Mouse (Mus musculus) kidney, adult 2 months (tissue): ENCODE data around the gene Ncl.

Experiments
- CTCF ChIP-seq: fragments of 200-500 bp; conservative IDR thresholded peaks from 2 replicates; pipeline ENCODE4 v1.5.1; 2011; ENCODE audit warnings: low read depth, mild to moderate bottlenecking, control low read depth, low read length, moderate library complexity, mixed read lengths; ENCODE audit not compliant: insufficient read depth, insufficient read length
- POLR2A ChIP-seq: fragments of 200-500 bp; IDR thresholded peaks from one replicate; pipeline ENCODE4 v1.6.1; 2011; ENCODE audit warnings: low read depth, low read length, control low read depth

DNA sequence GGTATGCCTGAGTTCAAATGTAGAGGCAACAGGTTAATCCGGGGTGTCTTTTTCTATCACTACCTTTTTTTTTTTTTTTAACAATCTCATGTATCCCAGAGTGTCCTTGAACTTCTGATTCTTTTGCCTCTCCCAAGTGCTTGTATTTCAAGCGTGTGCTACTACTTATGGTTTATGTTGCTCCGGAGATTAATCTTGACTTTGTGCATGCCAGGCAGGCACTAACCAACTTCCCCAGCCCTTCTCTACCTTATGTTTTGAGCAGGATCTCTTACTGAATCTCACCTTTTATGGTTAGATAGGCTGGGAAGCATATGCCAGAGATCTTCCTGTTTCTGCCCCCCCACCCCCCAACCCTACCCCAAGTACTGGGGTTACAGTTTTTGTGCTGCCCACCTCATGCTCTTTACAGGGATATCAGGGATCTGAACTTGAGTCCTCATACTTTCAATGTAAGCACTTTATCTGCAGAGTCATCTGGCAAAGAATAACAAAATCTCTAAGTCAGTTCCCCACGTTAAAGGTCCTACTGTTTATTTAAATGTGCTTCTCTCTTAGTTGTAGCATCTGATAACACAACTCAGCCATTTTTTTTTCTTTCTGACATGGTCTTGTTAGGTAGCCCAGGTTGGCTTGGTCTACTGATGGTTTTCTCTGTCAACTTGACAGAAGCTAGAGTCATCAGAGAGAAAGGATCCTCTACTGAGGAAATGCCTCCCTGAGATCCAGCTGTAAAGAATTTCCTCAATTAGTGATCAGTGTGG lies 2.8 kb upstream of the Ncl start:
- no peak for TF ChIP-seq CTCF
- no peak for TF ChIP-seq POLR2A
